Comparison of ENCODE assay signal across 15 mouse cellular contexts in genomic region chr3:158168454-158168853, GRCm38 (mm10).
A peak's percentile ranks its signal among the peaks of the same experiment; 100 is the strongest.
DNase-seq lines count a peak whose midpoint lies in the region; ATAC-seq lines count a peak whose summit lies in the region.
"Had no signal": no experiment of that assay in that cellular context is flagged by ENCODE, and none has a peak within 500 bp of the region (broad histone marks: within the 10 kb centered on the region; RNA-seq: fewer than 3 reads in every experiment).

No protein-coding gene starts in this region.

- ATAC-seq in hindbrain, embryonic 16.5 days, result peak; percentile 49; the same call in 1 of the 2 replicates

- no peaks in the 10 kb centered on the region for H3K9me3 ChIP-seq in hindbrain, embryonic 16.5 days (ENCODE audit: control insufficient read depth, low read length)
- H3K9me3 ChIP-seq: heart, embryonic 13.5 days; lung, embryonic 15.5 days had no signal

- H3K27ac ChIP-seq in hindbrain, embryonic 16.5 days (ENCODE audit: low read depth, low read length), result no peak overlapping the region
- H3K27ac ChIP-seq: heart, embryonic 13.5 days; lung, embryonic 15.5 days had no signal

- H3K9ac ChIP-seq in hindbrain, embryonic 16.5 days (ENCODE audit: low read depth, low read length), result no peak overlapping the region
- H3K9ac ChIP-seq: heart, embryonic 13.5 days; lung, embryonic 15.5 days had no signal

- DNase-seq in left cerebral cortex, postnatal 25 days (ENCODE audit: low spot score in 2 of 2), result peak; percentile 27 to 45
- no peak for DNase-seq in left cerebral cortex, postnatal 4 days
- DNase-seq in embryo, embryonic 10.5 days (ENCODE audit: low spot score), result peak; percentile 59
- no peak for DNase-seq in spleen, postnatal 14 days (ENCODE audit: low spot score in 2 of 2)
- no peak for DNase-seq in ovary, postnatal 36 days (ENCODE audit: low spot score)
- no peak for DNase-seq in gastrocnemius, adult 18-20 months (ENCODE audit: low spot score)
- DNase-seq: adrenal gland, postnatal 10 days; cerebellum, adult 9-11 months; heart, postnatal 4 days; kidney, adult 11 months; kidney, postnatal 36 days had no signal

- H3K4me1 ChIP-seq in hindbrain, embryonic 16.5 days (ENCODE audit: control insufficient read depth, insufficient read depth, low read depth, low read length), result no peaks in the 10 kb centered on the region
- H3K4me1 ChIP-seq: heart, embryonic 13.5 days; lung, embryonic 15.5 days had no signal

- WGBS in hindbrain, embryonic 16.5 days, result 56% methylated on average over 4 of the region's 4 CpGs

- intact Hi-C loops in left cerebral cortex, postnatal 25 days (cut with DNase I), result loop anchor here (10.0 kb wide), 1 partner anchor 1116 kb away; no protein-coding TSS in a partner anchor
- intact Hi-C loops in left cerebral cortex, postnatal 4 days (cut with DNase I), result no loop called here

- no peaks in the 10 kb centered on the region for H3K36me3 ChIP-seq in hindbrain, embryonic 16.5 days (ENCODE audit: control insufficient read depth, insufficient read depth, low read length)
- H3K36me3 ChIP-seq: heart, embryonic 13.5 days; lung, embryonic 15.5 days had no signal

- H3K4me2 ChIP-seq in hindbrain, embryonic 16.5 days (ENCODE audit: low read length), result no peak overlapping the region
- H3K4me2 ChIP-seq: heart, embryonic 13.5 days; liver, embryonic 11.5 days; lung, embryonic 15.5 days had no signal

- no peaks in the 10 kb centered on the region for H3K27me3 ChIP-seq in hindbrain, embryonic 16.5 days (replicated peaks; ENCODE audit: control insufficient read depth, insufficient read depth, low read length)
- H3K27me3 ChIP-seq: heart, embryonic 13.5 days; lung, embryonic 15.5 days had no signal

- H3K4me3 ChIP-seq in hindbrain, embryonic 16.5 days (ENCODE audit: low read length), result no peak overlapping the region
- H3K4me3 ChIP-seq: heart, embryonic 13.5 days; lung, embryonic 15.5 days had no signal

Comparison
In these comparisons a context has a peak if more than half of its experiments do, and no peak if none do; other contexts are left out.
1. DNase-seq: peak in left cerebral cortex, postnatal 25 days (2 of 2) and embryo, embryonic 10.5 days (single experiment); none in left cerebral cortex, postnatal 4 days (single experiment), spleen, postnatal 14 days (0 of 2), ovary, postnatal 36 days (single experiment) and gastrocnemius, adult 18-20 months (single experiment).